Mouse (Mus musculus) MEL (cell line): Measurements from ENCODE around the gene Spz1. TPM values are rescaled to one million over a fixed set of nuclear protein-coding genes. Genes with fewer than 3 reads are reported as not detected.

ENCODE experiments used
- DNase-seq: peaks from one replicate; pipeline ENCODE4 v3.0.0; 2011; ENCODE audit warnings: low read depth, low spot score
- H3K27ac ChIP-seq: 2 replicates; pipeline ENCODE4 v1.5.1; 2012; ENCODE audit warnings: low read depth, mild to moderate bottlenecking, control low read depth, low read length, moderate library complexity; ENCODE audit not compliant: control insufficient read depth
- H3K27me3 ChIP-seq, 2 experiments: fragments of 150-350 bp in 1 of 2; sonication (generic) in 1 of 2; 2 replicates each; pipeline ENCODE4 v1.6.1; 2012; ENCODE audit warnings: low read length in 2 of 2, mild to moderate bottlenecking in 2 of 2, improper control_type of control experiment in 1 of 2, moderate library complexity in 1 of 2; ENCODE audit not compliant: insufficient read depth in 2 of 2, control insufficient read depth in 1 of 2
- H3K36me3 ChIP-seq, 2 experiments: 2 replicates each; pipeline ENCODE4 v1.6.1; 2012 to 2014; ENCODE audit warnings: low read length in 2 of 2, improper control_type of control experiment in 1 of 2, inconsistent platforms in 1 of 2, mild to moderate bottlenecking in 1 of 2; ENCODE audit not compliant: insufficient read depth in 2 of 2, control insufficient read depth in 1 of 2
- H3K4me1 ChIP-seq, 2 experiments: fragments of 150-350 bp in 1 of 2; sonication (generic) in 1 of 2; 2 replicates each; pipeline ENCODE4 v1.6.1; 2012; ENCODE audit warnings: low read length in 2 of 2, improper control_type of control experiment in 1 of 2, mild to moderate bottlenecking in 1 of 2; ENCODE audit not compliant: insufficient read depth in 2 of 2, control insufficient read depth in 1 of 2
- H3K4me3 ChIP-seq, 2 experiments: fragments of 150-350 bp in 1 of 2; sonication (generic) in 1 of 2; 2 replicates each; pipeline ENCODE4 v1.5.1; 2012; ENCODE audit warnings: low read depth in 2 of 2, low read length in 2 of 2, mild to moderate bottlenecking in 2 of 2, moderate library complexity in 2 of 2, control low read depth in 1 of 2, improper control_type of control experiment in 1 of 2; ENCODE audit not compliant: control insufficient read depth in 1 of 2, insufficient read depth in 1 of 2
- H3K79me2 ChIP-seq: 2 replicates; pipeline ENCODE4 v1.6.1; 2012; ENCODE audit warnings: mild to moderate bottlenecking, low read length, moderate library complexity; ENCODE audit not compliant: control insufficient read depth, poor library complexity, insufficient read depth
- H3K9ac ChIP-seq: 2 replicates; pipeline ENCODE4 v1.6.1; 2012; ENCODE audit warnings: low read depth, mild to moderate bottlenecking, control low read depth, low read length, moderate library complexity; ENCODE audit not compliant: control insufficient read depth, poor library complexity, severe bottlenecking
- H3K9me3 ChIP-seq: fragments of 150-350 bp; sonication (generic); replicated peaks from 2 replicates; pipeline ENCODE4 v1.6.1; 2012; ENCODE audit warnings: mild to moderate bottlenecking, low read length, improper control_type of control experiment, moderate library complexity; ENCODE audit not compliant: insufficient read depth
- BHLHE40 ChIP-seq: IDR thresholded peaks from 2 replicates; pipeline ENCODE4 v1.6.1; 2012; ENCODE audit warnings: low read depth, mild to moderate bottlenecking, inconsistent platforms, low read length, improper control_type of control experiment, borderline replicate concordance
- CTCF ChIP-seq, 3 experiments: IDR thresholded peaks in 2 of 3; conservative IDR thresholded peaks in 1 of 3; 2 replicates each; pipeline ENCODE4 v1.5.1; 2011 to 2012; ENCODE audit warnings: low read length in 3 of 3, low read depth in 2 of 3, mild to moderate bottlenecking in 2 of 3, improper control_type of control experiment in 1 of 3, inconsistent platforms in 1 of 3, mixed read lengths in 1 of 3, moderate library complexity in 1 of 3; ENCODE audit not compliant: control insufficient read depth in 1 of 3, insufficient read depth in 1 of 3, poor library complexity in 1 of 3, severe bottlenecking in 1 of 3
- E2F4 ChIP-seq: IDR thresholded peaks from 2 replicates; pipeline ENCODE4 v1.6.1; 2011; ENCODE audit warnings: low read depth, low read length, improper control_type of control experiment, borderline replicate concordance
- ETS1 ChIP-seq: IDR thresholded peaks from 2 replicates; pipeline ENCODE4 v1.6.1; 2012; ENCODE audit warnings: low read depth, mild to moderate bottlenecking, inconsistent platforms, low read length, improper control_type of control experiment, moderate library complexity
- JUND ChIP-seq: IDR thresholded peaks from 2 replicates; pipeline ENCODE4 v1.6.1; 2011; ENCODE audit warnings: low read depth, mild to moderate bottlenecking, improper control_type of control experiment, low read length
- KAT2A ChIP-seq: conservative IDR thresholded peaks from 2 replicates; pipeline ENCODE4 v1.6.1; 2012; ENCODE audit warnings: low read depth, low read length, improper control_type of control experiment, inconsistent platforms
- MAFK ChIP-seq: IDR thresholded peaks from 2 replicates; pipeline ENCODE4 v1.6.1; 2011; ENCODE audit warnings: low read depth, mild to moderate bottlenecking, low read length, improper control_type of control experiment, borderline replicate concordance
- MAX ChIP-seq: IDR thresholded peaks from 2 replicates; pipeline ENCODE4 v1.6.1; 2011; ENCODE audit warnings: low read length, improper control_type of control experiment
- MEF2A ChIP-seq: IDR thresholded peaks from 2 replicates; pipeline ENCODE4 v1.6.1; 2014; ENCODE audit warnings: low read depth, mild to moderate bottlenecking, inconsistent platforms, low read length, improper control_type of control experiment; ENCODE audit not compliant: poor library complexity, insufficient replicate concordance, severe bottlenecking; ENCODE audit errors: extremely low read depth
- MYC ChIP-seq: IDR thresholded peaks from 2 replicates; pipeline ENCODE4 v1.6.1; 2011; ENCODE audit warnings: low read depth, mild to moderate bottlenecking, low read length, improper control_type of control experiment, moderate library complexity
- NELFE ChIP-seq: IDR thresholded peaks from 2 replicates; pipeline ENCODE4 v1.6.1; 2011; ENCODE audit warnings: low read depth, low read length, improper control_type of control experiment
- NRF1 ChIP-seq: IDR thresholded peaks from 2 replicates; pipeline ENCODE4 v1.6.1; 2014; ENCODE audit warnings: low read depth, mild to moderate bottlenecking, inconsistent platforms, low read length, improper control_type of control experiment, moderate library complexity; ENCODE audit not compliant: poor library complexity, insufficient read depth, severe bottlenecking
- RCOR1 ChIP-seq: IDR thresholded peaks from 2 replicates; pipeline ENCODE4 v1.6.1; 2012; ENCODE audit warnings: low read depth, mild to moderate bottlenecking, inconsistent platforms, low read length, improper control_type of control experiment
- SMC3 ChIP-seq: IDR thresholded peaks from 2 replicates; pipeline ENCODE4 v1.6.1; 2011; ENCODE audit warnings: low read depth, low read length, improper control_type of control experiment
- TAL1 ChIP-seq: IDR thresholded peaks from 2 replicates; pipeline ENCODE4 v1.6.1; 2012; ENCODE audit warnings: mild to moderate bottlenecking, inconsistent platforms, low read length, moderate library complexity, mixed read lengths
- TCF12 ChIP-seq: IDR thresholded peaks from 2 replicates; pipeline ENCODE4 v1.6.1; 2014; ENCODE audit warnings: low read depth, mild to moderate bottlenecking, inconsistent platforms, low read length, improper control_type of control experiment, moderate library complexity
- UBTF ChIP-seq: IDR thresholded peaks from 2 replicates; pipeline ENCODE4 v1.6.1; 2012; ENCODE audit warnings: low read depth, mild to moderate bottlenecking, inconsistent platforms, low read length, improper control_type of control experiment, moderate library complexity, borderline replicate concordance; ENCODE audit not compliant: insufficient read depth
- USF2 ChIP-seq, 2 experiments: IDR thresholded peaks; 2 replicates each; pipeline ENCODE4 v1.6.1; 2011 to 2012; ENCODE audit warnings: improper control_type of control experiment in 2 of 2, low read length in 2 of 2, borderline replicate concordance in 1 of 2, inconsistent platforms in 1 of 2, low read depth in 1 of 2, mild to moderate bottlenecking in 1 of 2; ENCODE audit not compliant: insufficient read depth in 1 of 2
- ZC3H11A ChIP-seq: IDR thresholded peaks from 2 replicates; pipeline ENCODE4 v1.6.1; 2012; ENCODE audit warnings: low read depth, mild to moderate bottlenecking, inconsistent platforms, low read length, improper control_type of control experiment
- ZKSCAN1 ChIP-seq: IDR thresholded peaks from 2 replicates; pipeline ENCODE4 v1.6.1; 2012; ENCODE audit warnings: low read depth, mild to moderate bottlenecking, inconsistent platforms, low read length, improper control_type of control experiment, moderate library complexity
- ZMIZ1 ChIP-seq: IDR thresholded peaks from 2 replicates; pipeline ENCODE4 v1.6.1; 2012; ENCODE audit warnings: low read depth, mild to moderate bottlenecking, inconsistent platforms, low read length, improper control_type of control experiment, moderate library complexity
- ZNF384 ChIP-seq: IDR thresholded peaks from 2 replicates; pipeline ENCODE4 v1.6.1; 2012; ENCODE audit warnings: low read depth, mild to moderate bottlenecking, inconsistent platforms, low read length, improper control_type of control experiment
- polyA plus RNA-seq, 2 experiments: library from polyadenylated mRNA; stranded (reverse) in 1 of 2; unstranded in 1 of 2; fragments of >175 nt in 1 of 2; fragments of >200 nt in 1 of 2; gene quantifications; 2 replicates each; pipeline versions ENCODE4 v1.2.1 to v1.2.4; 2012; ENCODE audit warnings: low replicate concordance in 2 of 2, low read depth in 1 of 2; ENCODE audit not compliant: insufficient read length in 2 of 2, insufficient read depth in 1 of 2, missing spikeins in 1 of 2
- total RNA-seq: library from RNA; depleted of rRNA; stranded (reverse); fragments of 300-350 nt; gene quantifications from 2 replicates; pipeline ENCODE4 v1.2.3, GENCODE M21; 2012

Spz1 gene
- total and polyA plus RNA-seq, 3 experiments: not detected

DNA sequence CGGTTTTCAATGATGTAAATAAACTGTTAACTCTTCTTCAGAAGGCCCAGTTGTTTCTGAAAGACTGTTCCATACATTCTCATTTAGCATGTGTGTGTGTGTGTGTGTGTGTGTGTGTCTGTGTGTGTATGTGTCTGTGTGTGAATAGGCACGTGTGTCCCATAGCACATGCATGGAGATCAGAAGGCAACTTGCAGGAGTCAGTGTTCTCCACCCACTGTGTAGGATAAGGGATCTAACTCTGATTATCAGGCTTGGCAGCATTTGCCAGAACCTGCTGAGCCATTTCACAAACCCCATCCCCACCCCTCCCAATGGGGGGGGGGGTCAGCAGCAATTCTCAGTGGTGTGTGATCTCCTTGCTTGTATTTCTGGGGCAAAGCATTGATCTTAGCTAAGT, 18.7 kb downstream of the Spz1 start:
- no peaks in the 10 kb centered on the region for H3K79me2 ChIP-seq
- no peak overlapping the region for H3K27ac ChIP-seq
- no peak overlapping the region for H3K4me3 ChIP-seq
- DNase-seq: no peak
- peaks cover 0 to 7% of the 10 kb centered on the region in 2 experiments; a peak in 3 of 4 replicates for H3K27me3 ChIP-seq
- no peaks in the 10 kb centered on the region for H3K4me1 ChIP-seq
- no peaks in the 10 kb centered on the region for H3K36me3 ChIP-seq
- no peaks in the 10 kb centered on the region for H3K9me3 ChIP-seq
- TF ChIP-seq ZNF384 (no peak), E2F4 (no peak), JUND (no peak), MYC (no peak)
- H3K9ac ChIP-seq: no peak overlapping the region

- no peak for TF ChIP-seq TCF12
- no peak for TF ChIP-seq BHLHE40
- TF ChIP-seq ZMIZ1: no peak
- TF ChIP-seq SMC3: no peak
- TF ChIP-seq KAT2A: no peak
- no peak for TF ChIP-seq RCOR1
- TF ChIP-seq NELFE: no peak
- TF ChIP-seq MAX: no peak
- TF ChIP-seq ZC3H11A: no peak
- TF ChIP-seq USF2 (IDR thresholded peaks at IDR 0.05; ENCODE audit: borderline replicate concordance in 1 of 2, insufficient read depth in 1 of 2, low read depth in 1 of 2, low read length in 2 of 2): no peak
- no peak for TF ChIP-seq MYC
- TF ChIP-seq UBTF: no peak
- TF ChIP-seq ETS1: no peak
- no peak for TF ChIP-seq ZKSCAN1
- TF ChIP-seq JUND: no peak
- TF ChIP-seq CTCF (IDR thresholded peaks at IDR 0.05 in 2 of 3, conservative IDR thresholded peaks at IDR 0.05 in 1 of 3; ENCODE audit: control insufficient read depth in 1 of 3, insufficient read depth in 1 of 3, low read depth in 2 of 3, low read length in 3 of 3, poor library complexity in 1 of 3, severe bottlenecking in 1 of 3): no peak
- no peak for TF ChIP-seq TAL1
- TF ChIP-seq NRF1: no peak
- TF ChIP-seq MAFK: no peak
- TF ChIP-seq MEF2A: no peak
- Histone ChIP-seq H3K36me3 (no peaks in the 10 kb centered on the region), H3K79me2 (no peaks in the 10 kb centered on the region), H3K9ac (no peak overlapping the region), H3K4me3 (no peak overlapping the region), H3K27ac (no peak overlapping the region), H3K4me1 (no peaks in the 10 kb centered on the region), H3K27me3 (peaks cover 0 to 7% of the 10 kb centered on the region in 2 experiments; a peak in 3 of 4 replicates), H3K9me3 (no peaks in the 10 kb centered on the region)
- no peak for DNase-seq
Observed at GRCm38 (mm10) chr13:92556458-92557126, 19.4 kb downstream of the Spz1 start.
